ENCODE assay signal across 17 mouse cellular contexts in the genomic region with DNA sequence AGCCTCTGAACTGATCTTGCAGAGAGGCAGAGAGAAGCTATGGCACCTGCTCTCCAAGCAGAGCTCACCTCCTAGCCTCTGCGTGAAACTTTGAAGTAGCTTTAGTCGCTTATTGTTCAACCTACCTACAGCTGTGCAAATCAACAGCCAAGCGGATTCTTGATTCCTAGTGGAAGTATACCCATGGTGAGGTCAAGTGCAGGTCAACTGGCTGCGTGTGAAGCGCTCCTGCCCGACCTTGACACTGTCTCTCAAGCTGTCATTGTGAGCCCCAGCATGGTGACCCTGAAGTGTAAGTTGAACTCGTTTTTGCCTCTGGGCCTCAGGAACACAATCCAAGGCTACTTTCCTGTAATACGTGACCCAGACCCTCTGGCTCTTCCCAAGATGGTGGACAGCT.
"Had no signal": no experiment of that assay in that cellular context is flagged by ENCODE, and none has a peak within 500 bp of the region (broad histone marks: within the 10 kb centered on the region; RNA-seq: fewer than 3 reads in every experiment).

No protein-coding gene starts in this region.

- ATAC-seq: lung, postnatal 0 days; midbrain, embryonic 13.5 days; midbrain, embryonic 15.5 days had no signal

- H3K4me2 ChIP-seq: lung, embryonic 15.5 days; midbrain, embryonic 11.5 days; midbrain, embryonic 13.5 days; midbrain, embryonic 15.5 days; neural tube, embryonic 12.5 days had no signal

- DNase-seq: lung, adult 2 months; lung, postnatal 14 days; lung, postnatal 36 days; right cerebral cortex, postnatal 14 days; right cerebral cortex, postnatal 4 days; spleen, adult 18-20 months; thymus, adult 18-20 months; thymus, postnatal 14 days; thymus, postnatal 36 days had no signal

- H3K9me3 ChIP-seq: lung, embryonic 15.5 days; megakaryocyte, embryonic 14.5 days; midbrain, embryonic 13.5 days; midbrain, embryonic 15.5 days; neural tube, embryonic 12.5 days had no signal

- H3K9ac ChIP-seq: lung, embryonic 15.5 days; midbrain, embryonic 13.5 days; midbrain, embryonic 15.5 days; neural tube, embryonic 12.5 days had no signal

- H3K36me3 ChIP-seq: lung, embryonic 15.5 days; midbrain, embryonic 13.5 days; midbrain, embryonic 15.5 days; neural tube, embryonic 12.5 days had no signal

- H3K4me1 ChIP-seq: lung, embryonic 15.5 days; megakaryocyte, embryonic 14.5 days; midbrain, embryonic 13.5 days; midbrain, embryonic 15.5 days had no signal

- H3K27ac ChIP-seq: lung, embryonic 15.5 days; macrophage; midbrain, embryonic 13.5 days; midbrain, embryonic 15.5 days; neural tube, embryonic 12.5 days had no signal

- H3K27me3 ChIP-seq: lung, embryonic 15.5 days; midbrain, embryonic 15.5 days; neural tube, embryonic 12.5 days had no signal

- H3K4me3 ChIP-seq: lung, embryonic 15.5 days; megakaryocyte, embryonic 14.5 days; midbrain, embryonic 13.5 days; midbrain, embryonic 15.5 days; neural tube, embryonic 12.5 days had no signal
